Mouse (Mus musculus): ENCODE measurements around the gene Cryaa.

GRCm38 (mm10) chr17:31653277-31653676 lies 24.3 kb upstream of the Cryaa start:
- TF ChIP-seq CHD2 (IDR thresholded peaks at IDR 0.05; ENCODE audit: low read length) = no peak
- TF ChIP-seq TBP (IDR thresholded peaks at IDR 0.05; ENCODE audit: low read depth, low read length) = no peak
- no peak for TF ChIP-seq CTCF (IDR thresholded peaks at IDR 0.05 in 2 of 3, conservative IDR thresholded peaks at IDR 0.05 in 1 of 3; ENCODE audit: control insufficient read depth in 1 of 3, insufficient read depth in 1 of 3, low read depth in 2 of 3, low read length in 3 of 3, poor library complexity in 1 of 3, severe bottlenecking in 1 of 3)
- no peak for TF ChIP-seq EP300 (IDR thresholded peaks at IDR 0.05; ENCODE audit: low read depth in 1 of 2, low read length in 2 of 2)
- no peak for TF ChIP-seq MXI1 (IDR thresholded peaks at IDR 0.05; ENCODE audit: low read depth, low read length)
- TF ChIP-seq POLR2A (IDR thresholded peaks at IDR 0.05; ENCODE audit: control insufficient read depth in 1 of 2, insufficient read depth in 1 of 2, low read depth in 1 of 2, low read length in 2 of 2, poor library complexity in 1 of 2) = peak in 1 of 2 experiments; percentile 14; a peak in 1 of 4 replicates
- no peak for TF ChIP-seq KAT2A (conservative IDR thresholded peaks at IDR 0.05; ENCODE audit: low read depth, low read length)
- no peak for TF ChIP-seq SMC3 (IDR thresholded peaks at IDR 0.05; ENCODE audit: low read depth, low read length)
- TF ChIP-seq NRF1 (IDR thresholded peaks at IDR 0.05; ENCODE audit: insufficient read depth, low read depth, low read length, poor library complexity, severe bottlenecking) = no peak
- TF ChIP-seq UBTF (IDR thresholded peaks at IDR 0.05; ENCODE audit: borderline replicate concordance, insufficient read depth, low read depth, low read length) = no peak
- TF ChIP-seq ETS1 (IDR thresholded peaks at IDR 0.05; ENCODE audit: low read depth, low read length) = no peak
- TF ChIP-seq USF1 (IDR thresholded peaks at IDR 0.05; ENCODE audit: low read depth, low read length) = no peak
